Mouse (Mus musculus) small intestine, adult 2 months (tissue): ENCODE data around the gene Cux2.

ENCODE experiments used
- CTCF ChIP-seq: fragments of 200-500 bp; IDR thresholded peaks from 2 replicates; pipeline ENCODE4 v1.5.1; 2012; ENCODE audit warnings: low read depth, mild to moderate bottlenecking, control low read depth, inconsistent platforms, low read length, moderate library complexity, mixed read lengths; ENCODE audit not compliant: insufficient replicate concordance, insufficient read length; ENCODE audit errors: extremely low read depth
- POLR2A ChIP-seq: fragments of 200-500 bp; IDR thresholded peaks from 2 replicates; pipeline ENCODE4 v1.6.1; 2012; ENCODE audit warnings: low read depth, mild to moderate bottlenecking, control low read depth, inconsistent platforms, low read length, moderate library complexity

DNA sequence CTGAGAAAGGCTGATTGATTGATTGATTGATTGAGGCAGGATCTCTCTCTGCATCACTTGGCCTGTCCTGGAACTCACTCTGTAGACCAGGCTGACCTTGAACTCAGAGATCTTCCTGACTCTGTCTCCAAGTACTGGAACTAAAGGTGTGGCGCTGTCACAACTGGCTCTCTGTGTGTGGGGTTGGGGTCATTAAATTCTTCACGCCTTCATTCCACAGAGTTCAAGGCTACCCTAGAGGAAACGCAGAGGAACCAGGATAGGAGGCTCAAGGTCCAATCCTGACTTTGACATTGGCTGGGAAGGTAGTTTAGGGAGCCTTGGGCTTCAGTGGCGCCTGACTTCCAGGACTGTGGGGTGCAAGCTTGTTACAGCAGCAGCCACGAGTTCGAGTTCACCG is 159.0 kb downstream of the Cux2 start:
- no peak for TF ChIP-seq CTCF
- TF ChIP-seq POLR2A, result no peak
